Mouse (Mus musculus) CH12.LX (cell line): ENCODE measurements around the gene Capn8. TPM values are rescaled to one million over a fixed set of nuclear protein-coding genes. Genes with fewer than 3 reads are reported as not detected.

Source experiments
- DNase-seq: peaks from one replicate; pipeline ENCODE4 v3.0.0-alpha.2; 2013; ENCODE audit errors: extremely low read depth
- H3K27ac ChIP-seq: 2 replicates; pipeline ENCODE4 v1.5.1; 2012; ENCODE audit warnings: low read depth, mild to moderate bottlenecking, control low read depth, moderate library complexity; ENCODE audit not compliant: insufficient read depth
- H3K27me3 ChIP-seq: replicated peaks from 2 replicates; pipeline ENCODE3; 2012; ENCODE audit warnings: inconsistent platforms
- H3K36me3 ChIP-seq, 2 experiments: replicated peaks in 1 of 2; 2 replicates each; pipeline versions ENCODE3 to v1.6.1; 2012; ENCODE audit warnings: inconsistent platforms in 1 of 2, low read length in 1 of 2, mild to moderate bottlenecking in 1 of 2, mixed read lengths in 1 of 2, moderate library complexity in 1 of 2; ENCODE audit not compliant: control insufficient read depth in 1 of 2, insufficient read depth in 1 of 2
- H3K4me1 ChIP-seq, 2 experiments: 2 replicates each; pipeline ENCODE4 v1.6.1; 2012; ENCODE audit warnings: inconsistent platforms in 1 of 2, moderate library complexity in 1 of 2; ENCODE audit not compliant: insufficient read depth in 2 of 2, control insufficient read depth in 1 of 2
- H3K4me2 ChIP-seq: 2 replicates; pipeline ENCODE4 v1.6.1; 2012; ENCODE audit warnings: low read depth, mild to moderate bottlenecking, control low read depth; ENCODE audit not compliant: poor library complexity, insufficient read depth, severe bottlenecking
- H3K4me3 ChIP-seq, 3 experiments: fragments of 150-350 bp in 1 of 3; sonication (generic) in 1 of 3; replicated peaks in 1 of 3; 2 replicates each; pipeline versions ENCODE3 to v1.5.1; 2011 to 2012; ENCODE audit warnings: low read depth in 2 of 3, low read length in 2 of 3, mild to moderate bottlenecking in 2 of 3, moderate library complexity in 2 of 3, control low read depth in 1 of 3, improper control_type of control experiment in 1 of 3, inconsistent platforms in 1 of 3, mixed read lengths in 1 of 3; ENCODE audit not compliant: poor library complexity in 1 of 3
- H3K79me2 ChIP-seq: replicated peaks from 2 replicates; pipeline ENCODE4 v1.6.1; 2012; ENCODE audit warnings: mild to moderate bottlenecking, moderate library complexity; ENCODE audit not compliant: control insufficient read depth, poor library complexity, insufficient read depth, severe bottlenecking; ENCODE audit errors: extremely low read depth
- H3K9ac ChIP-seq: 2 replicates; pipeline ENCODE4 v1.6.1; 2012; ENCODE audit warnings: low read depth, mild to moderate bottlenecking, control low read depth, moderate library complexity; ENCODE audit not compliant: insufficient read depth
- H3K9me3 ChIP-seq: replicated peaks from 2 replicates; pipeline ENCODE3; 2012; ENCODE audit warnings: low read length, inconsistent platforms, mixed read lengths
- BHLHE40 ChIP-seq: IDR thresholded peaks from 2 replicates; pipeline ENCODE4 v1.6.1; 2011; ENCODE audit warnings: mild to moderate bottlenecking, low read depth, low read length, improper control_type of control experiment
- CTCF ChIP-seq, 2 experiments: IDR thresholded peaks in 1 of 2; conservative IDR thresholded peaks in 1 of 2; 2 replicates each; pipeline ENCODE4 v1.5.1; 2011 to 2012; ENCODE audit warnings: low read depth in 2 of 2, low read length in 2 of 2, improper control_type of control experiment in 1 of 2, inconsistent platforms in 1 of 2, mild to moderate bottlenecking in 1 of 2, moderate library complexity in 1 of 2
- ELF1 ChIP-seq: IDR thresholded peaks from 2 replicates; pipeline ENCODE4 v1.6.1; 2014; ENCODE audit warnings: low read depth, mild to moderate bottlenecking, inconsistent platforms, low read length, improper control_type of control experiment
- EP300 ChIP-seq: IDR thresholded peaks from 2 replicates; pipeline ENCODE4 v1.6.1; 2011; ENCODE audit warnings: low read length, improper control_type of control experiment
- ETS1 ChIP-seq: conservative IDR thresholded peaks from 2 replicates; pipeline ENCODE4 v1.6.1; 2012; ENCODE audit warnings: low read depth, mild to moderate bottlenecking, inconsistent platforms, low read length, improper control_type of control experiment, moderate library complexity
- JUND ChIP-seq: conservative IDR thresholded peaks from 2 replicates; pipeline ENCODE4 v1.6.1; 2011; ENCODE audit warnings: low read depth, low read length, improper control_type of control experiment
- MAX ChIP-seq: IDR thresholded peaks from 2 replicates; pipeline ENCODE4 v1.6.1; 2011; ENCODE audit warnings: low read length, improper control_type of control experiment
- MXI1 ChIP-seq: IDR thresholded peaks from 2 replicates; pipeline ENCODE4 v1.6.1; 2011; ENCODE audit warnings: mild to moderate bottlenecking, low read depth, low read length, improper control_type of control experiment
- MYC ChIP-seq: IDR thresholded peaks from 2 replicates; pipeline ENCODE4 v1.6.1; 2011; ENCODE audit warnings: low read depth, mild to moderate bottlenecking, improper control_type of control experiment, low read length
- POLR2AphosphoS2 ChIP-seq: IDR thresholded peaks from 2 replicates; pipeline ENCODE4 v1.6.1; 2011; ENCODE audit warnings: low read depth, low read length, improper control_type of control experiment
- RAD21 ChIP-seq: IDR thresholded peaks from 2 replicates; pipeline ENCODE4 v1.6.1; 2011; ENCODE audit warnings: low read depth, mild to moderate bottlenecking, low read length, improper control_type of control experiment, moderate library complexity
- RCOR1 ChIP-seq: conservative IDR thresholded peaks from 2 replicates; pipeline ENCODE4 v1.6.1; 2012; ENCODE audit warnings: low read depth, mild to moderate bottlenecking, inconsistent platforms, low read length, improper control_type of control experiment
- SIN3A ChIP-seq: IDR thresholded peaks from 2 replicates; pipeline ENCODE4 v1.6.1; 2012; ENCODE audit warnings: low read length, improper control_type of control experiment, inconsistent platforms
- SMC3 ChIP-seq: IDR thresholded peaks from 2 replicates; pipeline ENCODE4 v1.6.1; 2011; ENCODE audit warnings: low read depth, low read length, improper control_type of control experiment
- ZC3H11A ChIP-seq: IDR thresholded peaks from 2 replicates; pipeline ENCODE4 v1.6.1; 2012; ENCODE audit warnings: low read depth, mild to moderate bottlenecking, inconsistent platforms, low read length, improper control_type of control experiment
- ZKSCAN1 ChIP-seq: IDR thresholded peaks from 2 replicates; pipeline ENCODE4 v1.6.1; 2012; ENCODE audit warnings: low read depth, inconsistent platforms, low read length, improper control_type of control experiment, borderline replicate concordance
- ZNF384 ChIP-seq: IDR thresholded peaks from 2 replicates; pipeline ENCODE4 v1.6.1; 2012; ENCODE audit warnings: low read depth, low read length, improper control_type of control experiment, inconsistent platforms
- dilution Hi-C: fragments of 300-500 bp; cut with MboI; formaldehyde crosslinking; loops from 2 replicates; pipeline ENCODE4 v1.14.3; 2020; ENCODE audit warnings: low sequenced_read_pairs; ENCODE audit not compliant: extremely low pct_unique_long_range_greater_than_20kb, extremely low pct_ligation_motif_present
- in situ Hi-C: fragments of 300-500 bp; cut with MboI; formaldehyde crosslinking; loops from 3 replicates; pipeline ENCODE4 v1.14.3; 2019; ENCODE audit warnings: low sequenced_read_pairs, low pct_ligation_motif_present, low pct_unique_long_range_greater_than_20kb, mixed read lengths
- polyA plus RNA-seq: library from polyadenylated mRNA; unstranded; fragments of >175 nt; gene quantifications from 2 replicates; pipeline ENCODE4 v1.2.1, GENCODE M21; 2012; ENCODE audit warnings: low read depth; ENCODE audit not compliant: insufficient read length
- total RNA-seq, 2 experiments: library from RNA; depleted of rRNA; stranded (reverse); fragments of 300-350 nt in 1 of 2; fragments of >200 nt in 1 of 2; gene quantifications; 2 replicates each; pipeline ENCODE4 v1.2.3; 2012 to 2014

Capn8 gene
- total and polyA plus RNA-seq, 3 experiments, result not detected

GRCm38 (mm10) chr1:182560390-182561098 lies 4.3 kb upstream of the Capn8 start:
- H3K9me3 ChIP-seq, result no peaks in the 10 kb centered on the region
- H3K4me1 ChIP-seq, result peaks cover 0 to 2% of the 10 kb centered on the region in 2 experiments; a peak in 1 of 4 replicates
- no peaks in the 10 kb centered on the region for H3K27me3 ChIP-seq
- no peak overlapping the region for H3K27ac ChIP-seq
- dilution Hi-C loops, result no loop called here
- H3K4me2 ChIP-seq, result no peak overlapping the region
- no peak overlapping the region for H3K4me3 ChIP-seq
- no peaks in the 10 kb centered on the region for H3K79me2 ChIP-seq
- TF ChIP-seq CTCF (conservative IDR thresholded peaks at IDR 0.05 in 1 of 2, IDR thresholded peaks at IDR 0.05 in 1 of 2; ENCODE audit: low read depth in 2 of 2, low read length in 2 of 2) (peak; percentile 23 to 72; a peak in 2 of 4 replicates), SMC3 (peak; percentile 61), EP300 (no peak), BHLHE40 (no peak), RAD21 (peak; percentile 73), SIN3A (no peak), MYC (no peak)
- TF ChIP-seq, all 38 proteins: peak for 3
- in situ Hi-C loops, result loop anchor here (25.0 kb wide), 2 partner anchors 227 to 702 kb away; no protein-coding TSS in a partner anchor
- peak; percentile 24 for DNase-seq
- Histone ChIP-seq H3K36me3 (no peaks in the 10 kb centered on the region), H3K9ac (no peak overlapping the region)

DNA sequence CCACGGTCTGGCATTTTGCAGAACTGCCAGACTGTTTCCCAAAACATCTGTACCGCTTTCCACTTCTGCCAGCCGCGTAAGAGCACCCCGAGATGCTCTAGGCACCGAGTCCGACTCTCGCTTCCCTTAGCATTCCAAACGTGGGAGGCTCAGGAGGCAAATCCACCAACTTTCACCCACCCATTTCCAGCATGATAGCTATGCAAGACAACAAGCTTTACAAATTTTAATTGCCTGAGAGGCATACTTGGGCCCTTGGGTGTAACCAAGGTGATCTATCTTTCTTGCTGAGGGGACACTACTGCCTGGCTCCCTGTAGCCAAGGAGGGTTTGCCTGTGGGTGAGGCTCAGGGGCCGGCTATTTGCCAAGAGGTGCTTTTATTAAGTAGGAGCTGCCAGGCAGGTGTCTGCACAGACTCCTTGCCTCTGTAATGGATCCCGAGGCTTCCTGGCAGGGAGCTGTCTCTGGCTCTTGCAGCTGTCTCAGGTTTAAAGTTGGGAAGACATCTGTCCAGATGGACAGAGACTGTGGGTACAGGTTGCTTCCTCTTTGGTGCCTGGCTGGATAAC lies 2.8 kb upstream of the Capn8 start:
- H3K27me3 ChIP-seq, result no peaks in the 10 kb centered on the region
- no peaks in the 10 kb centered on the region for H3K79me2 ChIP-seq
- in situ Hi-C loops, result loop anchor here (25.0 kb wide), 2 partner anchors 225 to 700 kb away; no protein-coding TSS in a partner anchor

More for the DNA sequence above, 2.8 kb upstream of the Capn8 start:
- TF ChIP-seq SMC3 (no peak), MXI1 (no peak), MYC (no peak), ZC3H11A (no peak), BHLHE40 (no peak), ELF1 (no peak), RCOR1 (no peak), ZNF384 (no peak), ETS1 (no peak), ZKSCAN1 (no peak), JUND (no peak), MAX (no peak), CTCF (conservative IDR thresholded peaks at IDR 0.05 in 1 of 2, IDR thresholded peaks at IDR 0.05 in 1 of 2; ENCODE audit: low read depth in 2 of 2, low read length in 2 of 2) (no peak), POLR2AphosphoS2 (no peak)
- TF ChIP-seq, all 38 proteins: peak for 0
- Histone ChIP-seq H3K4me3 (no peak overlapping the region), H3K9me3 (no peaks in the 10 kb centered on the region), H3K4me2 (no peak overlapping the region), H3K4me1 (peaks cover 0 to 2% of the 10 kb centered on the region in 2 experiments; a peak in 1 of 4 replicates), H3K27ac (no peak overlapping the region), H3K9ac (no peak overlapping the region), H3K36me3 (no peaks in the 10 kb centered on the region)
- no peak for DNase-seq
- dilution Hi-C loops, result no loop called here
